ENCODE assay signal across 8 mouse cellular contexts in the genomic region with DNA sequence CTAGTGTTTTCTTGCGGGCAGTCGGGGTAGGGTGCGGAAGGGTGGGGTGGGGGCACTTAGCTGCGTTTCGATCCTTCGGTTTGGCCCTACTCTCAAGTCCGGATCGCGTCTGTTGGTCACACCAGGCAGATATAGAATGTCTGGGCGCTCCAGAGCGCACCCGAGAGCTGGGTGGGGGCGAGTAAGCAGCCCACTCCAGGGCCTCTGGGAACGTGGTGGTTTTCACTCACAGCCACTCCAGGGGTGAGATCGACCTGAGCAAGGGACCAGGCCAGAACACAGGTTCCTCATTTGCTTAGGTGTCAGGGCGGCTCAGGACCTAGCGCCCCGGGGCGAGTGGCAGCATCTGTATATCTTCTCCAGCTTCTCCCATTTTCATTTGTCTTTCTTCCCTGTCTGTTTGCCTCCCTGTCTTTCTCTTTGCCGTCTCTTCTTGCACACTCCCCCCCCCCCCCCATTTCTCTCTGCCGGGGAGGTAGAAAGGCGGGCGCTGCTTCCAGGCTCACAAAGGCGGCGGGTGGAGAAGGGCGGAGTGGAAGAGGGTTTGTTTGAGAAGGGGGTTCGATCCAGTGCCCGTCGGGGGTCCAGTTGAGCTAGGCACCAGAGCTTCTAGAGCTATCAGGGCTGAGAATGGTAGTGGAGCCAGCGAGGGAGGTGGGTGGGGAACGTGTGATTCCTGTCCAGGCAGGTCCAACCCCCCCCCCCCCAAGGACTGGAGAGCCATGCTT. TPM values are rescaled to one million over a fixed set of nuclear protein-coding genes. Genes with fewer than 3 reads are reported as not detected.
DNase-seq lines count a peak whose midpoint lies in the region; ATAC-seq and TF ChIP-seq lines count a peak whose summit lies in the region.

No protein-coding gene starts in this region.

- H3K36me3 ChIP-seq in hindbrain, embryonic 10.5 days, result no peaks in the 10 kb centered on the region

- no peaks in the 10 kb centered on the region for H3K9me3 ChIP-seq in hindbrain, embryonic 10.5 days

- no peaks in the 10 kb centered on the region for H3K4me1 ChIP-seq in cerebellum, adult 2 months (ENCODE audit: control insufficient read depth, insufficient read depth, low read length)
- H3K4me1 ChIP-seq in hindbrain, embryonic 10.5 days (replicated peaks), result peaks cover 49% of the 10 kb centered on the region

- no peak for TF ChIP-seq CTCF in cerebellum, adult 2 months (IDR thresholded peaks at IDR 0.05; ENCODE audit: borderline replicate concordance, insufficient read depth, low read depth, low read length)

- 6% methylated on average over 29 of the region's 31 CpGs for WGBS in cerebellum, adult 2 months
- 21% methylated on average over 31 of the region's 31 CpGs for WGBS in hindbrain, embryonic 10.5 days

- H3K27me3 ChIP-seq in cerebellum, adult 2 months (ENCODE audit: control insufficient read depth, insufficient read depth, low read length), result no peaks in the 10 kb centered on the region
- peaks cover 77% of the 10 kb centered on the region for H3K27me3 ChIP-seq in hindbrain, embryonic 10.5 days (ENCODE audit: insufficient read depth, poor library complexity, severe bottlenecking)

- H3K4me3 ChIP-seq in cerebellum, adult 2 months (replicated peaks; ENCODE audit: insufficient read depth, low read depth, low read length), result peak overlapping the region; percentile 64
- peak overlapping the region; percentile 73 for H3K4me3 ChIP-seq in hindbrain, embryonic 10.5 days

- no peak for DNase-seq in cerebellum, adult 2 months
- DNase-seq in cerebellum, postnatal 4 days (ENCODE audit: low spot score in 2 of 2), result no peak
- peak; percentile 6 for DNase-seq in NIH3T3 (ENCODE audit: low read depth)
- no peak for DNase-seq in hindbrain, embryonic 10.5 days (ENCODE audit: low spot score)
- no peak for DNase-seq in adrenal gland, postnatal 36 days
- no peak for DNase-seq in right cerebral cortex, postnatal 25 days
- DNase-seq in left cerebral cortex, adult 8-10 months (ENCODE audit: low spot score in 2 of 2), result no peak

- no peak overlapping the region for H3K27ac ChIP-seq in cerebellum, adult 2 months (ENCODE audit: insufficient read depth, low read length)
- H3K27ac ChIP-seq in hindbrain, embryonic 10.5 days, result peak overlapping the region; percentile 93

- TF ChIP-seq POLR2A in cerebellum, adult 2 months (IDR thresholded peaks at IDR 0.05; ENCODE audit: borderline replicate concordance, insufficient read depth, low read length), result no peak

- 0 out of 2 replicates have a peak, but pooled peaks have one; percentile 10 for ATAC-seq in megakaryocyte, adult 5-6 weeks (ENCODE audit: poor library complexity, severe bottlenecking)

RNA-seq across cellular contexts. Expression of a gene that starts 1.4 kb away (rescaled TPM):
- polyA plus RNA-seq in cerebellum, adult 2 months (2012; rRNA removed), result 4.6 and 5.3 TPM in 2 replicates
- 48.9 and 52.6 TPM in 2 replicates for polyA plus RNA-seq in hindbrain, embryonic 10.5 days (2016; fragmentation: Nextera tagmentation; extraction: Ambion mirVana)
- 1.1 and 1.5 TPM in 2 replicates for total RNA-seq in megakaryocyte, adult 5-6 weeks (2015)
- 0.95 and 1.4 TPM in 2 replicates for total RNA-seq in megakaryocyte, adult 5-6 weeks (2017)
- total RNA-seq in adrenal gland, postnatal 36 days (2021), result 10 to 100 TPM; 55.6 to 57.7 TPM
- 10 to 100 TPM; 10.8 to 17.6 (median 15.2) TPM for total RNA-seq in left cerebral cortex, adult 8-10 months (2022)

Comparison
In these comparisons a context has a peak if more than half of its experiments do, and no peak if none do; other contexts are left out.
1. RNA of a gene that starts 1.4 kb away (total RNA-seq): 55.6 to 57.7 TPM in adrenal gland, postnatal 36 days and 10.8 to 17.6 TPM in left cerebral cortex, adult 8-10 months; 0.95 to 1.5 TPM in megakaryocyte, adult 5-6 weeks; every median in the first group is over 4 times any median in the second.